Mouse (Mus musculus) spleen, adult 18-20 months (tissue): Measurements from ENCODE around the gene Mob3a.
"Not testable (repeated sequence)": the region's sequence is repeated elsewhere in the genome, so short reads cannot be mapped to it uniquely, and the experiment has no call there.

Source experiments
- DNase-seq, 2 experiments: peaks; one replicate each; pipeline ENCODE4 v3.0.0; 2022; ENCODE audit warnings: mixed read lengths in 2 of 2

Mob3a gene

DNA sequence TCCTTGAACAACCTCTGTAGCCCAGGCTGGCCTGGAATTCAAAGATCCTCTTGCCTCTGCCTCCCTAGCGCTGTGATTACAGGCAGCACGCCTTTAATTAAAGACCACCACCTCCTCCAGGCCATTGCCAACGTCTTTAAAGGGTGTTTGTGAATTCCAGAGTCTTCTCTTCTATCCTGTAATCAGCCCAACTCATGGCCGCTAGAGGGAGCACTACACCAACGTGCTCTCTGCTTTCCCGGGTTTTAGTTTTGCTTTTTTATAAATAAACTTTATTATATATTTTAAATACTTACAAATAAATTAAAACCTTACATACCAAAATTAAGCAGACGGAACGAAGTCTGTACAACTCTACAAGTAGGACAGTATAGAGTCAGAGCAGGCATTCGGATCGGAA lies 42.6 kb downstream of the Mob3a start:
- DNase-seq, result peak; percentile 52 to 82

DNA sequence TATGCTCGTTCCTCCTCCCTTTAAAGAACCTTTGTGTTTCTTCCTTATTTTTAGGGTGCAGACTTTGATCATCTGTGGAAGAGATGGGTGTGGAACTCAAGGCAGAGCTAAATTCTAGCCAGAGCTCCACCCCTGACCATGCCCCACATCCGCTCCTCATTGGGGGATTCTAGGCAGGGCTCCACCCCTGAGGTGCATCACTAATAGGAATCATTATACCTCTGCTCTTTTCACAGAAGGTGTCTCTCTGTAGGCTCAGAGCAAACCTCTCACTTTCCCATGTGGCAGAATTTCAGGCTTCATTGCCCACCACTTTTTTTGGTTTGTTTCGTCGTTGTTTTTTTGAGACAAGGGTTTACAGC lies 43.0 kb downstream of the Mob3a start:
- peak in 1 of 2 experiments; percentile 51 for DNase-seq

DNA sequence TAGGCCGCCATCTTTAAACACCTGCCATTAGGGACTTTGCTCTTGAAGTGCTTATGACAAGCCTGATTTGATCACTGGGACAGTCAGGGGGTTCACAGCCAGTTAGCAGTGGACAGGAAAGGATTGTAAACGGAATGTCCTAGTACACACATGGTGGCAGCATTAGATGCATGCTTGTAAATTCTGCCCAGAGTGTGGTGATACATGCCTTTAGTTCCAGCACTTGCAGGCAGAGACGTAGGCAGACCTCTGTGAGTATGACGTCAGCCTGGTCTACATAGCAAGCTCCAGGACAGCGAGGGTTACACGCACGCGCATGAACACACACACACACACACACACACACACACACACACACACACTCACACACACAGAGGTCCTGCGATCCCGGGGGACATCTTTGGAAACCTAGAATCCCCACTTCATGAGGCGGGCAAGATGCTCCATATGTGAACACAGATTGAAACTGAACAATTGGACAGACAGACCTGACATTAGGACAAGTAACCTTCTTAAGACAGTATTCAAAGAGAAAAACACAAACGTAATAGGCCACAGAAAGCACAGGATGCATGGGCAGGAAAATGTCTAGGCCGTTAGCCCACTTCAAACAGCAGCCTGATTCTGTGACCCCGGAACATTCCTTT lies 43.5 kb downstream of the Mob3a start:
- DNase-seq, result no peak

DNA sequence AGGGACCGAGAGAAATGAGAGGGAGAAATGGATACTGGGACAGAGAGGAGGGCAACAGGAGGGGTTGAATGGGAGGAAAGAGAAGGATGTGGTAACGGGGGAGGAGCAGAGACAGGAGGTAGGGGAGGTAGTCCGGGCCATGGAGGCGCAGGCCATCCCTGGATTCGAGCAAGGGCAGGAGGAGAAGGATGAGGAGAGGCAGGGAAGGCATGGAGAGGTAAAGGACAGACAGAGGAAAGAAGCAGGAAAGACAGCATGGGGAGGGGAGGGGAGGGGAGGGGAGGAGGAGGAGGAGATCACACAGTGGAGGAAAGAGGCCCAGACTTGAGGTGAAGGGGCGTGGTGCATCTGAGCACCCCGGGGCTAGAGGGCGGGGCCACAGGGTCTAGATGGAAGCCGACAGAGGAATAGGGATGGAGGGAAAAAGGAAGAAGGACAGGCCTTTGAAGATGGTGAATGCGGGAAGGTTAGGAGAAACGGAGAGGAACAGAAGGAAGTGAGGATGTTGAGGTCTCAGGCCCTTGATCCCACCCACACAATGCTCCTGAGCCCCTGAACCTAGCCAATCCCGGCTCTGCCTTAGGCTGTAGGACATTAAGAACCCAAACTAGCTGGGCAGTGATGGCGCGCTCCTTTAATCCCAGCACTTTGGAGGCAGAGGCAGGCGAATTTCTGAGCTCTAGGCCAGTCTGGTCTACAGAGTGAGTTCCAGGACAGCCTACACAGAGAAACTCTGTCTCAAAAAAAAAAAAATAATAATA lies 44.7 kb downstream of the Mob3a start, which contains the start of gene Btbd2:
Gene Btbd2 (minus strand): TSS at position 209 of the 761 bp plus-strand sequence.
- DNase-seq, result no peak

GRCm38 (mm10) chr10:80656130-80656862 lies 45.5 kb downstream of the Mob3a start:
- peak; percentile 90 to 99 for DNase-seq

GRCm38 (mm10) chr10:80655406-80656129 lies 46.2 kb downstream of the Mob3a start:
- DNase-seq, result no peak

DNA sequence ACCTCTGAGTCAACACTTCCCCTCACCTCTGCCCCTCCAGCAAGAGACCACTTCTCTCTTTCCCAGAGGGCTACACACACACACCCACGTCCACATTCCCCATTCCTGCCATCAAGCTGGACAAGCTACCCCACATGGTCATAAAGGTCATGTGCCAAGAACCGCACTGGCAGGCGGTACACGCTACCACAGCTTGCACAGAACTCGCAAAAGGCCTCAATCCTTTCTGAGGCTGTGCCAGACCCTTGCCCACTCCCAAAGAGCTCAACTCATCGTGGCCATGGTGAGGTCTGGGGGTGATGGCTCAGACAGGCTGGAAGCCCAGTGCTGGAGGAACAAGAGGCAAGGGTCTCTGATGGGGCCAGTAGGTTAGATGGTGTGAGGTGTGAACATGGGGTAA lies 46.9 kb downstream of the Mob3a start:
- DNase-seq, result no peak

- no peak for DNase-seq
These were observed 48.5 kb downstream of the Mob3a start for GRCm38 (mm10) chr10:80653156-80653720.

DNA sequence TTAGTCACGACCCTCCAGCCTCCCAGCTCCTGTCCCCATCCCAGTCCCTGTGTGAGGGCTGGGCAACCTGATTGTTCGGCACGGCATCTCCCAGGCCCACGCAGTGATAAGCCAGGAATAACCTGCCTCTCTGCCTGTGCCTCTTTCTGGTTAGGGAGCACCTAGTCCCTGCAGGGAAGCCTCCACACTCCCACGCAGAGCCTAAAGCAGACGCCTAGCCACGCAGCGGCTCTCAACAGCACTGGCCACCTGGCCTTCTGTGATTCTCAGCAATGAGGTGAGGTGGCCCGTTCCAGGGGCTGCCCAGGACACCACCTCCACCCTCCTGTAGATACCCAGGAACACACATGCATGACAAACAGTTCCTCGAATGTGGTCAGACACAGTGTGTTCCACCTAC lies 51.4 kb downstream of the Mob3a start:
- DNase-seq, result no peak

DNA sequence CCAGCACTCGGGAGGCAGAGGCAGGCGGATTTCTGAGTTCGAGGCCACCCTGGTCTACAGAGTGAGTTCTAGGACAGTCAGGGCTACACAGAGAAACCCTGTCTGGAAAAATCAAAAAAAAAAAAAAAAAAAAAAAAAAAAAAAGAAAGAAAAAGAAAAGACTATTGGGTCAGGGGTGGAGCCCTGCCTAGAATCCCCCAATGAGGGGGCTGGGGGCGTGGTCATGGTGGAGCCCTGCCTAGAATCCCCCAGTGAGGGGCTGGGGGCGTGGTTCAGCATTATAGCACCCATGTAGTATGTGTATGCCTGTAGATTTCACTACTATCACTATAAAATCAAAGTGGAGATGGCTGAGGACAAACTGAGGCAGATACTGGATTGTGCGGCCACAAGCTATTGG lies 51.9 kb downstream of the Mob3a start:
- DNase-seq, result not testable (repeated sequence)

DNA sequence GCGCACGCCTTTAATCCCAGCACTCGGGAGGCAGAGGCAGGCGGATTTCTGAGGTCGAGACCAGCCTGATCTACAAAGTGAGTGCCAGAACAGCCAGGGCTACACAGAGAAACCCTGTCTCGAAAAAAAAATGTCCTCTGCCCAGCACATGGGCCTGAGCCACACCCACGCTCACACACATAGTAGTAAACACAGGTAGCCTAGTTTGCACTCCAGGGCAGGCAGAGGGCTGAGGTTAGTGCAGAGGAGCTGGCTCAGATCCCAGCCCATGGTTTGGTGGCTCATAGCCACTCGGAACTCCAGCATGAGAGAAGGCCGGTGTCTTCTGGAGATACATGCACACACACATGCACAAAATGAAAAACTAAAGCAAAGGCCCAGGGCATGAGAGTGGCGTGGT lies 54.8 kb downstream of the Mob3a start:
- DNase-seq, result no peak

- DNase-seq, result no peak
These were observed 66.4 kb downstream of the Mob3a start for GRCm38 (mm10) chr10:80635345-80635744.
